Mouse (Mus musculus) megakaryocyte, embryonic 14.5 days (primary cell): Measurements from ENCODE around the gene Cntnap2.

Experiments
- FLI1 ChIP-seq: IDR thresholded peaks from 2 replicates; pipeline ENCODE4 v1.6.1; 2012; ENCODE audit warnings: low read length, inconsistent platforms, mixed read lengths
- GATA1 ChIP-seq: IDR thresholded peaks from 3 replicates; pipeline ENCODE4 v1.6.1; 2012; ENCODE audit warnings: mixed read lengths, low read length, inconsistent platforms, borderline replicate concordance

- TF ChIP-seq FLI1: no peak
- no peak for TF ChIP-seq GATA1
These were observed 1985.4 kb downstream of the Cntnap2 start for GRCm38 (mm10) chr6:47044385-47045200.
